In genomic region chr6:113785658-113786057, GRCm38 (mm10) we compare ENCODE assay signal across 23 mouse cellular contexts. TPM values are rescaled to one million over a fixed set of nuclear protein-coding genes. Genes with fewer than 3 reads are reported as not detected.
DNase-seq lines count a peak whose midpoint lies in the region; ATAC-seq and TF ChIP-seq lines count a peak whose summit lies in the region.
"Had no signal": no experiment of that assay in that cellular context is flagged by ENCODE, and none has a peak within 500 bp of the region (broad histone marks: within the 10 kb centered on the region; RNA-seq: fewer than 3 reads in every experiment).

No protein-coding gene starts in this region.

- no peak overlapping the region for H3K4me3 ChIP-seq in layer of hippocampus, adult 2 months
- no peak overlapping the region for H3K4me3 ChIP-seq in intestine, embryonic 16.5 days (ENCODE audit: low read length)
- H3K4me3 ChIP-seq in midbrain, embryonic 13.5 days (replicated peaks) = no peak overlapping the region
- H3K4me3 ChIP-seq: embryonic facial prominence, embryonic 10.5 days; forebrain, embryonic 13.5 days; gastrocnemius, adult 2 months; heart, adult 2 months; heart, embryonic 15.5 days; hindbrain, embryonic 13.5 days; intestine, embryonic 15.5 days had no signal

- no peak overlapping the region for H3K9ac ChIP-seq in intestine, embryonic 16.5 days (ENCODE audit: low read depth, low read length)
- H3K9ac ChIP-seq in midbrain, embryonic 13.5 days (replicated peaks) = no peak overlapping the region
- H3K9ac ChIP-seq: forebrain, embryonic 13.5 days; heart, embryonic 15.5 days; hindbrain, embryonic 13.5 days; intestine, embryonic 15.5 days had no signal

- no peaks in the 10 kb centered on the region for H3K27me3 ChIP-seq in intestine, embryonic 16.5 days (replicated peaks; ENCODE audit: control insufficient read depth, insufficient read depth, low read length)
- no peaks in the 10 kb centered on the region for H3K27me3 ChIP-seq in midbrain, embryonic 13.5 days
- H3K27me3 ChIP-seq: forebrain, embryonic 13.5 days; heart, embryonic 15.5 days; hindbrain, embryonic 13.5 days; intestine, embryonic 15.5 days had no signal

- H3K4me2 ChIP-seq in intestine, embryonic 16.5 days (ENCODE audit: low read depth, low read length) = no peak overlapping the region
- H3K4me2 ChIP-seq in midbrain, embryonic 13.5 days (replicated peaks) = no peak overlapping the region
- H3K4me2 ChIP-seq: forebrain, embryonic 13.5 days; heart, embryonic 11.5 days; heart, embryonic 15.5 days; hindbrain, embryonic 13.5 days; intestine, embryonic 15.5 days had no signal

- no peak for DNase-seq in layer of hippocampus, adult 2 months (ENCODE audit: low spot score in 2 of 2)
- DNase-seq in layer of hippocampus, postnatal 14 days (ENCODE audit: low spot score in 2 of 2) = no peak
- peak; percentile 8 for DNase-seq in naive thymus-derived CD4-positive, alpha-beta T cell, adult 2 months (ENCODE audit: low read depth)
- DNase-seq: adrenal gland, adult 8-10 months; adrenal gland, postnatal 36 days; cerebellum, adult 11 months; cerebellum, adult 9-10 months; cerebellum, postnatal 25 days; gastrocnemius, adult 2 months; gastrocnemius, postnatal 25 days; heart, adult 2 months; heart, postnatal 14 days had no signal

- no peak overlapping the region for H3K27ac ChIP-seq in layer of hippocampus, adult 2 months
- H3K27ac ChIP-seq in intestine, embryonic 16.5 days (ENCODE audit: low read length) = no peak overlapping the region
- H3K27ac ChIP-seq in midbrain, embryonic 13.5 days = no peak overlapping the region
- H3K27ac ChIP-seq: embryonic facial prominence, embryonic 10.5 days; forebrain, embryonic 13.5 days; gastrocnemius, adult 2 months; heart, adult 2 months; heart, embryonic 15.5 days; hindbrain, embryonic 13.5 days; hindbrain, postnatal 0 days; intestine, embryonic 15.5 days had no signal

- H3K36me3 ChIP-seq in intestine, embryonic 16.5 days (ENCODE audit: control insufficient read depth, insufficient read depth, low read length) = no peaks in the 10 kb centered on the region
- H3K36me3 ChIP-seq in midbrain, embryonic 13.5 days = peaks cover 26% of the 10 kb centered on the region
- H3K36me3 ChIP-seq: embryonic facial prominence, embryonic 10.5 days; heart, embryonic 15.5 days; intestine, embryonic 15.5 days had no signal

- TF ChIP-seq CTCF in layer of hippocampus, adult 2 months (conservative IDR thresholded peaks at IDR 0.05) = 0 out of 2 replicates have a peak, but pooled peaks have one; percentile 10

- peaks cover 3% of the 10 kb centered on the region; the same call in 1 of the 2 replicates for H3K4me1 ChIP-seq in intestine, embryonic 16.5 days (ENCODE audit: control insufficient read depth, insufficient read depth, low read length)
- H3K4me1 ChIP-seq in midbrain, embryonic 13.5 days (replicated peaks) = peaks cover 6% of the 10 kb centered on the region; the same call in 1 of the 2 replicates
- H3K4me1 ChIP-seq: forebrain, embryonic 13.5 days had no signal

- no peaks in the 10 kb centered on the region for H3K9me3 ChIP-seq in intestine, embryonic 16.5 days (ENCODE audit: control insufficient read depth, low read length)
- H3K9me3 ChIP-seq in midbrain, embryonic 13.5 days = no peaks in the 10 kb centered on the region
- H3K9me3 ChIP-seq: embryonic facial prominence, embryonic 10.5 days; forebrain, embryonic 13.5 days; heart, embryonic 15.5 days; hindbrain, embryonic 13.5 days; intestine, embryonic 15.5 days had no signal

- peak; percentile 84 for ATAC-seq in granulocyte monocyte progenitor cell, adult 5-6 weeks (replicated peaks; ENCODE audit: poor library complexity, severe bottlenecking)
- ATAC-seq in intestine, embryonic 16.5 days = no peak
- no peak for ATAC-seq in cerebellum, adult (ENCODE audit: insufficient number of reproducible peaks, low FRiP score, low TSS enrichment)
- ATAC-seq in midbrain, embryonic 13.5 days = no peak
- ATAC-seq: forebrain, embryonic 13.5 days; hindbrain, postnatal 0 days; intestine, embryonic 15.5 days had no signal

- WGBS in intestine, embryonic 16.5 days = 76% methylated on average over 7 of the region's 7 CpGs
- WGBS in midbrain, embryonic 13.5 days = 81% methylated on average over 7 of the region's 7 CpGs

RNA-seq across cellular contexts. Expression of gene Sec13, which starts 45.1 kb away (rescaled TPM):
- 10 to 100 TPM; 73.4 to 77.3 TPM for total RNA-seq in layer of hippocampus, adult 2 months (2021)
- total RNA-seq in layer of hippocampus, postnatal 14 days (2021) = 10 to 100 TPM; 80.2 to 83.7 TPM
- 141 and 145 TPM in 2 replicates for total RNA-seq in granulocyte monocyte progenitor cell, adult 5-6 weeks (2014; fragmentation: Nextera tagmentation)
- 161 and 217 TPM in 2 replicates for total RNA-seq in granulocyte monocyte progenitor cell, adult 5-6 weeks (2017)
- polyA plus RNA-seq in intestine, embryonic 16.5 days (2015; fragmentation: Nextera tagmentation; extraction: Ambion mirVana) = 307 and 317 TPM in 2 replicates
- polyA plus RNA-seq in midbrain, embryonic 13.5 days (2015; fragmentation: Nextera tagmentation; extraction: Ambion mirVana) = 229 and 232 TPM in 2 replicates
